Mouse (Mus musculus) olfactory bulb, adult 2 months (tissue): ENCODE measurements around the gene Creg2. TPM values are rescaled to one million over a fixed set of nuclear protein-coding genes. Genes with fewer than 3 reads are reported as not detected.
"Not testable (repeated sequence)": the region's sequence is repeated elsewhere in the genome, so short reads cannot be mapped to it uniquely, and the experiment has no call there.

Experiments
- H3K27ac ChIP-seq: fragments of 200-500 bp; 2 replicates; pipeline ENCODE4 v1.5.1; 2012; ENCODE audit warnings: low read depth, low read length; ENCODE audit not compliant: insufficient read depth
- H3K4me1 ChIP-seq: fragments of 200-500 bp; 2 replicates; pipeline ENCODE4 v1.6.1; 2012; ENCODE audit warnings: low read length; ENCODE audit not compliant: control insufficient read depth, insufficient read depth
- H3K4me3 ChIP-seq: fragments of 200-500 bp; 2 replicates; pipeline ENCODE4 v1.5.1; 2012; ENCODE audit warnings: mild to moderate bottlenecking, low read depth, low read length, moderate library complexity; ENCODE audit not compliant: insufficient read depth
- CTCF ChIP-seq: fragments of 200-500 bp; IDR thresholded peaks from 2 replicates; pipeline ENCODE4 v1.5.1; 2012; ENCODE audit warnings: low read depth, mild to moderate bottlenecking, low read length, moderate library complexity; ENCODE audit not compliant: insufficient read depth
- POLR2A ChIP-seq: fragments of 200-500 bp; IDR thresholded peaks from 2 replicates; pipeline ENCODE4 v1.6.1; 2012; ENCODE audit warnings: mild to moderate bottlenecking, low read depth, low read length, moderate library complexity; ENCODE audit not compliant: insufficient read depth
- WGBS: fragments of 180-500 bp; shearing (Covaris S2); methylation state at CpG from one replicate; pipeline ENCODE4 v1.1.7; 2018; 5-methylcytosine and 5-hydroxymethylcytosine counted together
- polyA plus RNA-seq: library from polyadenylated mRNA; stranded (reverse); fragments of >200 nt; gene quantifications from 2 replicates; pipeline ENCODE4 v1.2.4, GENCODE M21; 2012; ENCODE audit warnings: low replicate concordance; ENCODE audit not compliant: missing spikeins, insufficient read depth, insufficient read length

The Creg2 gene
- polyA plus RNA-seq, 1 experiment = not detected

DNA sequence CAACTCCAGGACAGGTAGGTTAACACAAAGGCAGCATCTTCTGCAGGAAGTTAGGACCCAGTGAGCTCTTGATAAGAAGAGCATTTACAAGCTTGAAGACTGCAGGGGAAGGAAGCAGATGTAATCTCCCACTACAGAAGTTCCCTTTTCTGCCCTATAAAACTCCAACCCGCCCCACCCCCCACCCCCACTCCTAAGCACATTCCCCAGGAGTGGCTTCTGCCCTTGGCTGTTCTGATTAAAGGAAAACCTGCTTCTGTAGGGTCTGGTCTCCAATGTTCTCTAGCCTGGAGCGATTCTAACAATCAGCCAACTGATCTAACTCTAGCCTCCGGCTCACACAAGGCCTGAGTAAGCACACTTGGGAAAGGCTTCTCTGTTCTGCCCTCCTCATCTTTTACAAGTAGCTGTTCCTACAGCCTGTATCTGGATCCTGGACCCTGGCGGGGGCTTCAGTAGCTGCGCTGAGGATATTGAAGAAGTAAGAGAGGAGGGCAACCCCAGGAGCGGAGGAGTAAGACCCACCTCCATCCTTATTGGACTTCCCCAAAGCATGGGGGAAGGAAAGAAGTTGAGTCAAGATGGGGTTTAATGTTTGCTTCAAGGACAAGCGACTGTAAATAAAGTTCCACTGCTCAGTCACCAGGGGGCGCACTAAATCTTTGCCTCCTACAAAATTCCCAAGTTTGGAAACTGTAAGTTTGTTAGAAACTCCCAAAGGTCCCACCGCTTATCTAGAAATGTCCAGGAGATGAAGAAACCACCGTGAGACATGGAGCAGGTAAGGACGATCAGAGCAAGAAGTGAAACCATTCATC, 36.6 kb downstream of the Creg2 start:
- H3K4me3 ChIP-seq = no peak overlapping the region
- no peaks in the 10 kb centered on the region for H3K4me1 ChIP-seq
- TF ChIP-seq POLR2A (no peak), CTCF (no peak)
- no peak overlapping the region for H3K27ac ChIP-seq
- WGBS = 22% methylated on average over 11 of the region's 11 CpGs

DNA sequence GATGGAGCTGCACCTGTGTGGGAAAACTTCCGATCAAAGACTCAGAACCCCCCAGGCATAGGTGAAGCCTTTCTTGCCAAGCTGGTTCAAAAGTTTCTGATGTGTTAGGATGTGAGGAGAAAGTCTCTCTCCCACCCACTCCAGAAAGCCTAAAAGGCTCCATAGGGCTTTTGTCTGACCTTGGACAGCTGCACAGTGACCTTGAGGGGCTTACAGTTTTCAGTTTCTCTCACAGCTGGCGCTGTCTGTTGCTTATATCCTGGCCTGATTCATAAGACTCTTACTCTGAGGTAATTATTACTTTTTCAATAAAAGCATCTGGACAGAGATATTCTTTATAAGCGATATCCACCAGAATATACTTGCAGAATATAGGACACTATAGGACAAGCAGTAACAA, 38.2 kb downstream of the Creg2 start:
- 97% methylated on average over 3 of the region's 3 CpGs for WGBS
- Histone ChIP-seq H3K4me3 (no peak overlapping the region), H3K4me1 (no peaks in the 10 kb centered on the region), H3K27ac (no peak overlapping the region)
- no peak for TF ChIP-seq POLR2A
- no peak for TF ChIP-seq CTCF

DNA sequence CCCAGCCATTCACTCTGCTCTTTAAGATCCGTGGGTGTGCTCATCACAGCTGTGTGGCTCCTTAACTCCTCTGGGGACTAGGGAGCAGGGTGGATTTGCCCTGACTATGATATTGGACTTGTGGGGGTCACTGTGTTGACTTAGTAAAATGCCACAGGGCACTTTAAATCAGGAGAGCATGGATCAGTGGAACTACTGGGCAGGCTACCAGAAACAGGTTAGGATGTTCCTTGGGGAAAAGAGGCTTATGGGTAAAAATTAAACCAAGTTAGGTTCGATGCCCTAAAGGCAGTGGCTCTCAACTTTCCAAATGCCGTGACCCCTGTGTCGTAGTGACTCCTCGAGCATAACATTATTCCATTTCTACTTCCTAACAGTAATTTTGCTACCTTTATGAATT, 38.8 kb downstream of the Creg2 start:
- Histone ChIP-seq H3K4me3 (no peak overlapping the region), H3K4me1 (no peaks in the 10 kb centered on the region), H3K27ac (no peak overlapping the region)
- 83% methylated on average over 5 of the region's 5 CpGs for WGBS
- TF ChIP-seq POLR2A (no peak), CTCF (no peak)

DNA sequence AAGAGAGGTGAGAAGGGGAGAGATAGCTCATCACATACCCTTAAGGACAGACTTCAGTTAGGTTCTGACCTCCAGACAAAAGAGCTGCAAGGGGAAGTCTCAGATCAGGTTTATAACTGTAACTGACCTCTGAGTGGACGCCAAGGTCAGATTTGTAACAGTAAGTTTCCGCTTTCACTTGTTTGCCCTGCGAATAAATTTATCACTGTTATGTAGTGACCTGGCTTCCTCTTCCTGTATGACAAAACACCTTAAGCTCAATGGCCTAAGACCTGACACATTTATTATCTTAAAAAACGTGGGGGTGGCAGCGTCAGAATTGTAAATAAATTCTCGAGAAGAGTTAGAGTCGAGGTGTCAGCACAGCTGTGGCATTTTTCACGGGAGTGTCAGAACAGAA, 42.7 kb downstream of the Creg2 start:
- H3K4me1 ChIP-seq = no peaks in the 10 kb centered on the region
- WGBS = 82% methylated on average over 8 of the region's 8 CpGs
- H3K27ac ChIP-seq = no peak overlapping the region
- H3K4me3 ChIP-seq = no peak overlapping the region
- TF ChIP-seq POLR2A (no peak), CTCF (no peak)

DNA sequence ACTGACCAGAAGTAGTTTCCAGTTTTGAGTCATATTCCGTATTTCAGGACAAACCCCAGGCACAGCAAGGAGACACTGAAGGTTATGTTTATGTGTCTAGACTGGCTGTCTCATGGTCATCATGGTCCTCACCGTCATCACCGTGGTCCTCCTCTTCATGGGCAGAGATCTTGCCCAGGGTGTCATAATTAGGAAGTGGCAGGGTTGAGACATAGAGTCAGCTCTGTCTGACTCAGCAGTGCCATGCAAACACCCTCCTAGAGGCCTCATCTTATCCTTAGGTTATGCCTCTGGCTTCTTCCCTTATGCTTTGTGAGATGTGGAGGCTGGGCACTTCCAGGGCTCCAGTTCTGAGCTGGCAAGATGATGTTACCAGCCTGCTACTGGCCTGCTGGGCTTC, 48.8 kb downstream of the Creg2 start:
- TF ChIP-seq CTCF (no peak), POLR2A (no peak)
- WGBS = 96% methylated on average over 3 of the region's 3 CpGs
- H3K4me3 ChIP-seq = no peak overlapping the region
- H3K27ac ChIP-seq = no peak overlapping the region
- H3K4me1 ChIP-seq = no peaks in the 10 kb centered on the region

DNA sequence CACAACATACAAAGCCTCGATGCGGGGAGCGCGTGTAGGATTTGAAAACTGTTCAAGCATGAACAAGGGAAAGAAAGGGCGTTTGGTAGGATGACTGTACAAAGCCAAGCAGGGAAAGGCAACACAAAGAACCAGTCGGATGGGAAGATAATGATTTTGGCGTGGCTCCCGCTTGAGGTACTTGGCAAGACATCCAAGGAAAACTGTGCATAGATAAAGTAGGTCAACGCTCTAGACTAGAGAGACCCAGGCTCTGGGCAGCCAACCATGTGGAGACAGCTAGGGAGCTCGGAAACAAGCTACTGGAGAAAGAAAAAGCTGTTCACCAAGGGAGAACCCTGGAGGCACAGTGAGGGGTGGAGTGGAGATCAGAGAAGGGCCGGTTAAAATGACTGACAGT, 52.5 kb downstream of the Creg2 start:
- Histone ChIP-seq H3K27ac (no peak overlapping the region), H3K4me3 (no peak overlapping the region), H3K4me1 (no peaks in the 10 kb centered on the region)
- TF ChIP-seq POLR2A (no peak), CTCF (no peak)
- 18% methylated on average over 11 of the region's 11 CpGs for WGBS

DNA sequence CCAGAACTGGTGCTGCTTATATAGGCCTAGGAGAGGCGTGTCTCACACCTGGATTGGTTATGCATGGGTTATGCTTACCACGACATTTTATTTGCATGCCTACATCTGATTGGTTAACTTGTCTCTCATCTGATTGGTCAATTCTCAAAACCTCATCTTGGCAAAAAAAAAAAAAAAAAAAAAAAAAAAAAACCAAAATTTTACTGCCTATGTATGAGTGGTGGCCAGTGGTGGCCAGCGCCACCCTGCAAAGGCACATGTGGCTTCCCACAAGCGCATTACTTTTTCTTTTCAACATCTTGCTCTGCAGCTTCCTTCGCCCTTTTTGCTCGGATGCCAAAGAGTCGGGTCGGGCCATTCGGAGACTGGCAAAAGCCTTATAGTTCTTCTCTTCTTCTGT, 54.1 kb downstream of the Creg2 start:
- not testable (repeated sequence) for H3K4me3 ChIP-seq, H3K27ac ChIP-seq, H3K4me1 ChIP-seq
- WGBS = 91% methylated on average over 9 of the region's 9 CpGs

DNA sequence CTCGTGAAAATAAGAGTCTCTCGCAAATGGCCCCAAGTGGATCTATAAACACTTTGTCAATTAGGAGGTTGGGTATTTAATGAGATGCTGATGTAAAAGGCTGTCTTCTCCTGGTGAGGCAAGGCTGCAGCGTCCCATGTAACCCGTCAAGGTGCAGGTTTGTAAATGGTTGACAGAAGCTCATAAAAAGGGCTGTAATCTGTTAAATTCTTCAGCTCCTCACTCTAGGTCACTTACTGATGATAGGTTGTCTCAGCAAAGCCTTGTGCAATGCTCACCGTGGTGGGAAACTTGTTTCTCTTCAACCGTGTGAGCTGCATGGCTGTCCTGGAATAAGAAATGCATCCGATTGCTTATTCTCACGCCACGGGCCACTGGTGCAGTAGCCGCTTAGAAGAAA, 57.4 kb downstream of the Creg2 start:
- no peaks in the 10 kb centered on the region for H3K4me1 ChIP-seq
- no peak overlapping the region for H3K4me3 ChIP-seq
- no peak overlapping the region for H3K27ac ChIP-seq
- 77% methylated on average over 10 of the region's 10 CpGs for WGBS
- TF ChIP-seq CTCF = no peak
- TF ChIP-seq POLR2A = no peak

DNA sequence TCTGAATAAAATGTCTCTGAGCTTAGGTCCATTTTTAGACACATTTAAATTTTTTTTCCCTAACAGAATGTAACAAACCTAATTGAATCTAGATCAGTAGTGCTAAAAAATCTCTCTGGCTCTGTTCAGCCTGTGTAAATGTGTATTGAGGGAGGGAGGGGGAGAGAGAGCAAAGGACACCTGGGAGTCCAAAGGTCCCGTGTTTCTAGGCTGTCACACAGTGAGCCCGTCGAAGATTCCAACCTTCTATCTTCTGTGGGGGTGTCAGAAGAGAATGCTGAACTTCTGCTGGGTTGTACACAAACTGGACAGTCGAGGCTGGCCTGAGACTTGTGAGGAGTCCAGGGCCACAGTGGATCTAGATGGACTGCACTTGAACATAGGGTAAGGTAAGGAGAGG, 59.2 kb downstream of the Creg2 start:
- Histone ChIP-seq H3K4me1 (no peaks in the 10 kb centered on the region), H3K4me3 (no peak overlapping the region), H3K27ac (no peak overlapping the region)
- TF ChIP-seq POLR2A = no peak
- TF ChIP-seq CTCF = no peak
- 85% methylated on average over 4 of the region's 4 CpGs for WGBS

DNA sequence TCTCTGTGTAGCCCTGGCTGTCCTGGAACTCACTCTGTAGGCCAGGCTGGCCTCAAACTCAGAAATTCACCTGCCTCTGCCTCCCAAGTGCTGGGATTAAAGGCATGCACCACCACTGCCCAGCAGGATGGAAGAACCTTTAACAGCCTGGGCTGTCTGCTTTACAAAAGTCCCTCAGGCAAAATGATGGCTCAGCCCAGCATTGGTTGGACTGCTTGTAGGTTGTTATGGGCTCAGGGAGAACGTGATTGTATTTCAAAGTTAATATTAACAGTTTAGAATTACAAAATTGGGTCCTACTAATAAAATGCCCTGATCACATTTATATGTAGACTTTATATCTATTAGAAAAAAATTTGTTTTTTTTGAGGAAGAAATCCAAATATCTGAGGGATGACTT, 59.7 kb downstream of the Creg2 start:
- H3K4me1 ChIP-seq, H3K27ac ChIP-seq, H3K4me3 ChIP-seq: not testable (repeated sequence)
- WGBS = 77% methylated on average over 1 of the region's 1 CpGs
